Mouse (Mus musculus) CH12.LX (cell line): ENCODE measurements at regions not wholly inside any gene's neighbourhood (a gene's known extent, or its start where the extent isn't known, plus 50 kb on each side); places are given as distances from the start of the nearest gene placed in this dataset.

Source experiments
- DNase-seq: peaks from one replicate; pipeline ENCODE4 v3.0.0-alpha.2; 2013; ENCODE audit errors: extremely low read depth
- H3K27ac ChIP-seq: 2 replicates; pipeline ENCODE4 v1.5.1; 2012; ENCODE audit warnings: low read depth, mild to moderate bottlenecking, control low read depth, moderate library complexity; ENCODE audit not compliant: insufficient read depth
- H3K27me3 ChIP-seq: replicated peaks from 2 replicates; pipeline ENCODE3; 2012; ENCODE audit warnings: inconsistent platforms
- H3K36me3 ChIP-seq, 2 experiments: replicated peaks in 1 of 2; 2 replicates each; pipeline versions ENCODE3 to v1.6.1; 2012; ENCODE audit warnings: inconsistent platforms in 1 of 2, low read length in 1 of 2, mild to moderate bottlenecking in 1 of 2, mixed read lengths in 1 of 2, moderate library complexity in 1 of 2; ENCODE audit not compliant: control insufficient read depth in 1 of 2, insufficient read depth in 1 of 2
- H3K4me1 ChIP-seq, 2 experiments: 2 replicates each; pipeline ENCODE4 v1.6.1; 2012; ENCODE audit warnings: inconsistent platforms in 1 of 2, moderate library complexity in 1 of 2; ENCODE audit not compliant: insufficient read depth in 2 of 2, control insufficient read depth in 1 of 2
- H3K4me2 ChIP-seq: 2 replicates; pipeline ENCODE4 v1.6.1; 2012; ENCODE audit warnings: low read depth, mild to moderate bottlenecking, control low read depth; ENCODE audit not compliant: poor library complexity, insufficient read depth, severe bottlenecking
- H3K4me3 ChIP-seq, 3 experiments: fragments of 150-350 bp in 1 of 3; sonication (generic) in 1 of 3; replicated peaks in 1 of 3; 2 replicates each; pipeline versions ENCODE3 to v1.5.1; 2011 to 2012; ENCODE audit warnings: low read depth in 2 of 3, low read length in 2 of 3, mild to moderate bottlenecking in 2 of 3, moderate library complexity in 2 of 3, control low read depth in 1 of 3, improper control_type of control experiment in 1 of 3, inconsistent platforms in 1 of 3, mixed read lengths in 1 of 3; ENCODE audit not compliant: poor library complexity in 1 of 3
- H3K79me2 ChIP-seq: replicated peaks from 2 replicates; pipeline ENCODE4 v1.6.1; 2012; ENCODE audit warnings: mild to moderate bottlenecking, moderate library complexity; ENCODE audit not compliant: control insufficient read depth, poor library complexity, insufficient read depth, severe bottlenecking; ENCODE audit errors: extremely low read depth
- H3K9ac ChIP-seq: 2 replicates; pipeline ENCODE4 v1.6.1; 2012; ENCODE audit warnings: low read depth, mild to moderate bottlenecking, control low read depth, moderate library complexity; ENCODE audit not compliant: insufficient read depth
- H3K9me3 ChIP-seq: replicated peaks from 2 replicates; pipeline ENCODE3; 2012; ENCODE audit warnings: low read length, inconsistent platforms, mixed read lengths
- BHLHE40 ChIP-seq: IDR thresholded peaks from 2 replicates; pipeline ENCODE4 v1.6.1; 2011; ENCODE audit warnings: mild to moderate bottlenecking, low read depth, low read length, improper control_type of control experiment
- CHD2 ChIP-seq: IDR thresholded peaks from 2 replicates; pipeline ENCODE4 v1.6.1; 2011; ENCODE audit warnings: low read length, improper control_type of control experiment
- E2F4 ChIP-seq: IDR thresholded peaks from 2 replicates; pipeline ENCODE4 v1.6.1; 2011; ENCODE audit warnings: low read depth, low read length, improper control_type of control experiment; ENCODE audit not compliant: insufficient replicate concordance
- ETS1 ChIP-seq: conservative IDR thresholded peaks from 2 replicates; pipeline ENCODE4 v1.6.1; 2012; ENCODE audit warnings: low read depth, mild to moderate bottlenecking, inconsistent platforms, low read length, improper control_type of control experiment, moderate library complexity
- IRF4 ChIP-seq: IDR thresholded peaks from 2 replicates; pipeline ENCODE4 v1.6.1; 2014; ENCODE audit warnings: low read depth, mild to moderate bottlenecking, inconsistent platforms, low read length, improper control_type of control experiment
- JUND ChIP-seq: conservative IDR thresholded peaks from 2 replicates; pipeline ENCODE4 v1.6.1; 2011; ENCODE audit warnings: low read depth, low read length, improper control_type of control experiment
- KAT2A ChIP-seq: IDR thresholded peaks from 2 replicates; pipeline ENCODE4 v1.6.1; 2012; ENCODE audit warnings: low read length, improper control_type of control experiment, inconsistent platforms; ENCODE audit not compliant: insufficient replicate concordance
- MAFK ChIP-seq: IDR thresholded peaks from 2 replicates; pipeline ENCODE4 v1.6.1; 2011; ENCODE audit warnings: low read length, improper control_type of control experiment; ENCODE audit not compliant: insufficient replicate concordance
- MAX ChIP-seq: IDR thresholded peaks from 2 replicates; pipeline ENCODE4 v1.6.1; 2011; ENCODE audit warnings: low read length, improper control_type of control experiment
- MAZ ChIP-seq: IDR thresholded peaks from 2 replicates; pipeline ENCODE4 v1.6.1; 2012; ENCODE audit warnings: low read depth, mild to moderate bottlenecking, inconsistent platforms, low read length, improper control_type of control experiment, moderate library complexity
- MEF2A ChIP-seq: IDR thresholded peaks from 2 replicates; pipeline ENCODE4 v1.6.1; 2014; ENCODE audit warnings: low read depth, mild to moderate bottlenecking, inconsistent platforms, low read length, improper control_type of control experiment, borderline replicate concordance
- MXI1 ChIP-seq: IDR thresholded peaks from 2 replicates; pipeline ENCODE4 v1.6.1; 2011; ENCODE audit warnings: mild to moderate bottlenecking, low read depth, low read length, improper control_type of control experiment
- POLR2AphosphoS2 ChIP-seq: IDR thresholded peaks from 2 replicates; pipeline ENCODE4 v1.6.1; 2011; ENCODE audit warnings: low read depth, low read length, improper control_type of control experiment
- RCOR1 ChIP-seq: conservative IDR thresholded peaks from 2 replicates; pipeline ENCODE4 v1.6.1; 2012; ENCODE audit warnings: low read depth, mild to moderate bottlenecking, inconsistent platforms, low read length, improper control_type of control experiment
- SIN3A ChIP-seq: IDR thresholded peaks from 2 replicates; pipeline ENCODE4 v1.6.1; 2012; ENCODE audit warnings: low read length, improper control_type of control experiment, inconsistent platforms
- UBTF ChIP-seq: IDR thresholded peaks from 2 replicates; pipeline ENCODE4 v1.6.1; 2012; ENCODE audit warnings: low read depth, mild to moderate bottlenecking, inconsistent platforms, low read length, improper control_type of control experiment, moderate library complexity
- ZC3H11A ChIP-seq: IDR thresholded peaks from 2 replicates; pipeline ENCODE4 v1.6.1; 2012; ENCODE audit warnings: low read depth, mild to moderate bottlenecking, inconsistent platforms, low read length, improper control_type of control experiment
- ZKSCAN1 ChIP-seq: IDR thresholded peaks from 2 replicates; pipeline ENCODE4 v1.6.1; 2012; ENCODE audit warnings: low read depth, inconsistent platforms, low read length, improper control_type of control experiment, borderline replicate concordance
- ZNF384 ChIP-seq: IDR thresholded peaks from 2 replicates; pipeline ENCODE4 v1.6.1; 2012; ENCODE audit warnings: low read depth, low read length, improper control_type of control experiment, inconsistent platforms
- dilution Hi-C: fragments of 300-500 bp; cut with MboI; formaldehyde crosslinking; loops from 2 replicates; pipeline ENCODE4 v1.14.3; 2020; ENCODE audit warnings: low sequenced_read_pairs; ENCODE audit not compliant: extremely low pct_unique_long_range_greater_than_20kb, extremely low pct_ligation_motif_present
- in situ Hi-C: fragments of 300-500 bp; cut with MboI; formaldehyde crosslinking; loops from 3 replicates; pipeline ENCODE4 v1.14.3; 2019; ENCODE audit warnings: low sequenced_read_pairs, low pct_ligation_motif_present, low pct_unique_long_range_greater_than_20kb, mixed read lengths

- Histone ChIP-seq H3K9ac (no peak overlapping the region), H3K4me3 (no peak overlapping the region), H3K79me2 (no peaks in the 10 kb centered on the region), H3K27me3 (no peaks in the 10 kb centered on the region), H3K36me3 (no peaks in the 10 kb centered on the region), H3K4me2 (no peak overlapping the region), H3K27ac (no peak overlapping the region), H3K9me3 (peaks cover 7% of the 10 kb centered on the region), H3K4me1 (no peaks in the 10 kb centered on the region)
- in situ Hi-C loops (loop anchor here (25.0 kb wide), 2 partner anchors 390 to 565 kb away; partner anchors contain the start of genes 2700049A03Rik, Dact1 and Timm9), dilution Hi-C loops (no loop called here)
- DNase-seq: no peak
- no peak for TF ChIP-seq IRF4
Measured at GRCm38 (mm10) chr12:71702181-71702580, 128.7 kb upstream of the Daam1 start.

GRCm38 (mm10) chr12:71703146-71703902 is 127.6 kb upstream of the Daam1 start:
- H3K79me2 ChIP-seq: no peaks in the 10 kb centered on the region
- no peak overlapping the region for H3K4me2 ChIP-seq
- no peak overlapping the region for H3K27ac ChIP-seq
- H3K4me1 ChIP-seq: no peaks in the 10 kb centered on the region
- dilution Hi-C loops (no loop called here), in situ Hi-C loops (loop anchor here (25.0 kb wide), 2 partner anchors 391 to 566 kb away; partner anchors contain the start of genes 2700049A03Rik, Dact1 and Timm9)
- H3K9me3 ChIP-seq: peaks cover 7% of the 10 kb centered on the region
- H3K4me3 ChIP-seq: no peak overlapping the region
- H3K27me3 ChIP-seq: no peaks in the 10 kb centered on the region
- TF ChIP-seq E2F4 (no peak), ETS1 (no peak), MAFK (no peak), CHD2 (no peak), JUND (no peak), KAT2A (no peak), UBTF (no peak), ZC3H11A (no peak), MAZ (no peak), ZKSCAN1 (no peak), ZNF384 (no peak), POLR2AphosphoS2 (no peak), MAX (no peak), RCOR1 (no peak), IRF4 (no peak), SIN3A (no peak), MEF2A (no peak), BHLHE40 (no peak), MXI1 (no peak)
- DNase-seq: no peak
- no peak overlapping the region for H3K9ac ChIP-seq
- H3K36me3 ChIP-seq: no peaks in the 10 kb centered on the region
